Mouse (Mus musculus) brain, embryonic 14.5 days (tissue): ENCODE data around the gene Ptgis.

Experiments
- CTCF ChIP-seq: fragments of 200-500 bp; IDR thresholded peaks from 2 replicates; pipeline ENCODE4 v1.5.1; 2012; ENCODE audit warnings: inconsistent platforms, mild to moderate bottlenecking, moderate library complexity, borderline replicate concordance; ENCODE audit not compliant: insufficient read depth, insufficient read length; ENCODE audit errors: extremely low read depth
- POLR2A ChIP-seq: fragments of 200-500 bp; IDR thresholded peaks from 2 replicates; pipeline ENCODE4 v1.6.1; 2012; ENCODE audit warnings: mild to moderate bottlenecking, inconsistent platforms, borderline replicate concordance; ENCODE audit not compliant: poor library complexity, insufficient read depth, insufficient read length, severe bottlenecking; ENCODE audit errors: extremely low read depth

- TF ChIP-seq CTCF, result no peak
- no peak for TF ChIP-seq POLR2A
These were observed 50.9 kb downstream of the Ptgis start for GRCm38 (mm10) chr2:167189291-167190075.
